Mouse (Mus musculus): ENCODE data around the gene Nus1. TPM values are rescaled to one million over a fixed set of nuclear protein-coding genes. Genes with fewer than 3 reads are reported as not detected.

The Nus1 gene
- 8.6 and 10.8 TPM in 2 replicates for polyA plus RNA-seq (2015; fragmentation: Nextera tagmentation; extraction: Ambion mirVana)

GRCm38 (mm10) chr10:52417299-52417997 is at the start of gene Nus1:
TSS of gene Nus1 (plus strand) at chr10:52417547.

GRCm38 (mm10) chr10:52381845-52382591 is 35.3 kb upstream of the Nus1 start, which contains the start of gene Gopc:
TSS of gene Gopc (minus strand) at chr10:52382124.

GRCm38 (mm10) chr10:52388922-52389430 is 28.4 kb upstream of the Nus1 start, which contains the start of gene Nepn:
TSS of gene Nepn (plus strand) at chr10:52388972.

Other genes with a start within 250 kb of the Nus1 start
- gene Ros1, start 222.3 kb upstream of the Nus1 start, polyA plus RNA-seq (2015; fragmentation: Nextera tagmentation; extraction: Ambion mirVana): 0.12 TPM in 1 of 2 replicates, not detected in the other
- 3.9 and 9.7 TPM in 2 replicates for gene Dcbld1, start 183.9 kb upstream of the Nus1 start, polyA plus RNA-seq (2015; fragmentation: Nextera tagmentation; extraction: Ambion mirVana)
- gene Gm26741, start 58.8 kb upstream of the Nus1 start, polyA plus RNA-seq (2015; fragmentation: Nextera tagmentation; extraction: Ambion mirVana): not detected in 2 replicates
- 11.3 and 11.4 TPM in 2 replicates for gene Gopc, start 35.4 kb upstream of the Nus1 start, polyA plus RNA-seq (2015; fragmentation: Nextera tagmentation; extraction: Ambion mirVana)
- gene Nepn, start 28.6 kb upstream of the Nus1 start, polyA plus RNA-seq (2015; fragmentation: Nextera tagmentation; extraction: Ambion mirVana): not detected in 2 replicates

Data from adrenal gland, postnatal 0 days (tissue).